Mouse (Mus musculus): ENCODE measurements at regions not wholly inside any gene's neighbourhood (a gene's known extent, or its start where the extent isn't known, plus 50 kb on each side); places are given as distances from the start of the nearest gene placed in this dataset.

- no peak for DNase-seq
Observed at GRCm38 (mm10) chr19:36178828-36179251, 58.9 kb upstream of the Ankrd1 start.

- no peak for DNase-seq
Observed at GRCm38 (mm10) chr19:36180329-36180728, 60.4 kb upstream of the Ankrd1 start.

- DNase-seq = no peak
Observed at GRCm38 (mm10) chr19:36181535-36181934, 61.6 kb upstream of the Ankrd1 start.

GRCm38 (mm10) chr19:36183127-36183526 is 63.2 kb upstream of the Ankrd1 start:
- peak; percentile 85 for DNase-seq

GRCm38 (mm10) chr19:36189662-36190061 is 69.8 kb upstream of the Ankrd1 start:
- DNase-seq = no peak

- no peak for DNase-seq
Observed at GRCm38 (mm10) chr19:36191641-36192040, 71.7 kb upstream of the Ankrd1 start.

GRCm38 (mm10) chr19:36204269-36204668 is 84.4 kb upstream of the Ankrd1 start:
- DNase-seq = no peak

- DNase-seq = no peak
Observed at GRCm38 (mm10) chr19:36204965-36205718, 85.2 kb upstream of the Ankrd1 start.

GRCm38 (mm10) chr19:36207735-36208288 is 87.9 kb upstream of the Ankrd1 start:
- no peak for DNase-seq

GRCm38 (mm10) chr19:36208419-36208818 is 88.5 kb upstream of the Ankrd1 start:
- DNase-seq = no peak

GRCm38 (mm10) chr19:36213461-36213860 is 93.6 kb upstream of the Ankrd1 start:
- no peak for DNase-seq

- DNase-seq = peak; percentile 37
Observed at GRCm38 (mm10) chr19:36214188-36214968, 94.5 kb upstream of the Ankrd1 start.

GRCm38 (mm10) chr19:36217177-36217576 is 97.3 kb upstream of the Ankrd1 start:
- DNase-seq = no peak

GRCm38 (mm10) chr19:36217605-36218004 is 97.7 kb upstream of the Ankrd1 start:
- no peak for DNase-seq

GRCm38 (mm10) chr19:36218921-36219320 is 99.0 kb upstream of the Ankrd1 start:
- no peak for DNase-seq

GRCm38 (mm10) chr19:36221104-36221503 is 101.2 kb upstream of the Ankrd1 start:
- DNase-seq = no peak

- no peak for DNase-seq
Observed at GRCm38 (mm10) chr19:36221596-36221995, 101.7 kb upstream of the Ankrd1 start.

- no peak for DNase-seq
Observed at GRCm38 (mm10) chr19:36222198-36222597, 102.3 kb upstream of the Ankrd1 start.

GRCm38 (mm10) chr19:36224518-36224917 is 104.6 kb upstream of the Ankrd1 start:
- DNase-seq = peak; percentile 10

- no peak for DNase-seq
Observed at GRCm38 (mm10) chr19:36225612-36226011, 105.7 kb upstream of the Ankrd1 start.

GRCm38 (mm10) chr19:36227418-36228160 is 107.7 kb upstream of the Ankrd1 start:
- no peak for DNase-seq

- no peak for DNase-seq
Observed at GRCm38 (mm10) chr19:36229315-36229714, 109.4 kb upstream of the Ankrd1 start.

GRCm38 (mm10) chr19:36229941-36230340 is 110.0 kb upstream of the Ankrd1 start:
- DNase-seq = no peak

Data from lung, postnatal 36 days (tissue).